Mouse (Mus musculus): Measurements from ENCODE around the gene Zdhhc22. TPM values are rescaled to one million over a fixed set of nuclear protein-coding genes. Genes with fewer than 3 reads are reported as not detected.

Zdhhc22 gene
- 0.21 TPM for polyA plus RNA-seq (2017; shearing (Covaris generic))

GRCm38 (mm10) chr12:86989890-86990754 is at the start of gene Zdhhc22:
Gene Zdhhc22, minus strand, starts transcription at chr12:86990430.

DNA sequence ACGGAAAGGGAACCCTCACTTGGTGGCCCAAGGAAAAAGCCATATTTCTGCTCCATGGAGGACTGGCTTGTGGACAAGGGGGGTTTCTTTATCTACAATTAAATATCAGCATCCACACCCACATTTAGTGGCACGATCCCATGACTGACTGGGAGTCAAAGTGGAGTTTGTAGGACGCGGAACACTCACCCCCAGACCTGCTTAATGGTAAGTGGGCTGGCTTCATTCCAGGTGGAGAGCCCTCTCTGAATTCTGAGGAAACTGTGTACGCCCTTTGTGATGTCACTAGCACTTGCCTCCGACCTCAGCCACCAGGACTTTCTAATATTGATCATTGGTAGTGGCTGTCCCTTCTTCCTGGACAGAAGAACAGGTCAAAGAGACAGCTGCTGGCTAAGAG is 30.8 kb upstream of the Zdhhc22 start, which contains the start of gene Tmem63c:
TSS of gene Tmem63c (plus strand) at position 301 of the 400 bp plus-strand sequence.

GRCm38 (mm10) chr12:86946862-86947574 is 43.2 kb downstream of the Zdhhc22 start, which contains the start of gene Cipc:
Gene Cipc, plus strand, starts transcription at chr12:86947043.

Other genes starting within 250 kb of the Zdhhc22 start
- 26.4 TPM for gene Irf2bpl, start 105.6 kb downstream of the Zdhhc22 start, polyA plus RNA-seq (2017; shearing (Covaris generic))
- gene Cipc, start 43.4 kb downstream of the Zdhhc22 start, polyA plus RNA-seq (2017; shearing (Covaris generic)) = 35.7 TPM
- 1.0 TPM for gene Tmem63c, start 30.9 kb upstream of the Zdhhc22 start, polyA plus RNA-seq (2017; shearing (Covaris generic))
- 0.17 TPM for gene Ngb, start 112.1 kb upstream of the Zdhhc22 start, polyA plus RNA-seq (2017; shearing (Covaris generic))
- 11.0 TPM for gene Gstz1, start 156.7 kb upstream of the Zdhhc22 start, polyA plus RNA-seq (2017; shearing (Covaris generic))
- 3.0 TPM for gene Pomt2, start 157.5 kb upstream of the Zdhhc22 start, polyA plus RNA-seq (2017; shearing (Covaris generic))
- 2.1 TPM for gene Samd15, start 209.3 kb upstream of the Zdhhc22 start, polyA plus RNA-seq (2017; shearing (Covaris generic))
- 4.3 TPM for gene Tmed8, start 210.0 kb upstream of the Zdhhc22 start, polyA plus RNA-seq (2017; shearing (Covaris generic))
- gene Noxred1, start 248.3 kb upstream of the Zdhhc22 start, polyA plus RNA-seq (2017; shearing (Covaris generic)) = 2.1 TPM

All from CD4-positive, CD25-positive, alpha-beta regulatory T cell, adult 9 weeks (primary cell).